Mouse (Mus musculus): ENCODE data around the gene Gprc5d. TPM values are rescaled to one million over a fixed set of nuclear protein-coding genes. Genes with fewer than 3 reads are reported as not detected.

Gprc5d gene
- polyA plus RNA-seq, 1 experiment from 2014 or later, result 0.18 TPM

- Histone ChIP-seq H3K9ac (replicated peaks) (no peak overlapping the region), H3K27me3 (peaks cover 7% of the 10 kb centered on the region; the same call in 1 of the 2 replicates), H3K4me2 (replicated peaks) (no peak overlapping the region), H3K4me1 (no peaks in the 10 kb centered on the region), H3K36me3 (no peaks in the 10 kb centered on the region), H3K4me3 (no peak overlapping the region), H3K9me3 (no peaks in the 10 kb centered on the region), H3K27ac (replicated peaks) (no peak overlapping the region)
- 77% methylated on average over 4 of the region's 4 CpGs for WGBS
- peak; percentile 51; the same call in 1 of the 2 replicates for ATAC-seq (ENCODE audit: low FRiP score, low read depth)
Observed at GRCm38 (mm10) chr6:135149722-135150121, 31.6 kb upstream of the Gprc5d start.

GRCm38 (mm10) chr6:135149175-135149574 lies 31.1 kb upstream of the Gprc5d start:
- no peak overlapping the region for H3K27ac ChIP-seq (replicated peaks)
- WGBS, result 82% methylated on average over 4 of the region's 4 CpGs
- no peaks in the 10 kb centered on the region for H3K36me3 ChIP-seq
- no peak for ATAC-seq (ENCODE audit: low FRiP score, low read depth)
- H3K9me3 ChIP-seq, result no peaks in the 10 kb centered on the region
- H3K4me3 ChIP-seq, result no peak overlapping the region
- H3K4me1 ChIP-seq, result no peaks in the 10 kb centered on the region
- no peak overlapping the region for H3K9ac ChIP-seq (replicated peaks)
- peaks cover 7% of the 10 kb centered on the region; the same call in 1 of the 2 replicates for H3K27me3 ChIP-seq
- H3K4me2 ChIP-seq (replicated peaks), result no peak overlapping the region

- H3K27me3 ChIP-seq, result peaks cover 7% of the 10 kb centered on the region; the same call in 1 of the 2 replicates
- no peak overlapping the region for H3K9ac ChIP-seq (replicated peaks)
- 0 out of 2 replicates have a peak, but pooled peaks have one; percentile 38 for ATAC-seq (ENCODE audit: low FRiP score, low read depth)
- no peak overlapping the region for H3K27ac ChIP-seq (replicated peaks)
- no peaks in the 10 kb centered on the region for H3K4me1 ChIP-seq
- no peaks in the 10 kb centered on the region for H3K9me3 ChIP-seq
- no peak overlapping the region for H3K4me3 ChIP-seq
- H3K4me2 ChIP-seq (replicated peaks), result no peak overlapping the region
- no peaks in the 10 kb centered on the region for H3K36me3 ChIP-seq
- WGBS, result 31% methylated on average over 1 of the region's 1 CpGs
Observed at GRCm38 (mm10) chr6:135148506-135148905, 30.4 kb upstream of the Gprc5d start.

- H3K36me3 ChIP-seq, result no peaks in the 10 kb centered on the region
- H3K27me3 ChIP-seq, result peaks cover 9% of the 10 kb centered on the region; the same call in 1 of the 2 replicates
- H3K9ac ChIP-seq (replicated peaks), result no peak overlapping the region
- no peak overlapping the region for H3K4me3 ChIP-seq
- no peaks in the 10 kb centered on the region for H3K9me3 ChIP-seq
- no peak overlapping the region for H3K4me2 ChIP-seq (replicated peaks)
- WGBS, result 92% methylated on average over 5 of the region's 5 CpGs
- ATAC-seq (ENCODE audit: low FRiP score, low read depth), result no peak
- H3K27ac ChIP-seq (replicated peaks), result no peak overlapping the region
- H3K4me1 ChIP-seq, result 0 out of 2 replicates have a peak, but pooled peaks cover 3% of the 10 kb centered on the region
Observed at GRCm38 (mm10) chr6:135145976-135146375, 27.9 kb upstream of the Gprc5d start.

- no peak overlapping the region for H3K27ac ChIP-seq (replicated peaks)
- H3K9me3 ChIP-seq, result no peaks in the 10 kb centered on the region
- no peak overlapping the region for H3K4me2 ChIP-seq (replicated peaks)
- H3K4me3 ChIP-seq, result no peak overlapping the region
- whole genome bisulfite sequencing, result 11% methylated on average over 3 of the region's 3 CpGs
- ATAC-seq (ENCODE audit: low FRiP score, low read depth), result peak; percentile 57; the same call in 1 of the 2 replicates
- H3K36me3 ChIP-seq, result no peaks in the 10 kb centered on the region
- H3K9ac ChIP-seq (replicated peaks), result no peak overlapping the region
- 0 out of 2 replicates have a peak, but pooled peaks cover 3% of the 10 kb centered on the region for H3K4me1 ChIP-seq
- H3K27me3 ChIP-seq, result peaks cover 9% of the 10 kb centered on the region; the same call in 1 of the 2 replicates
Observed at GRCm38 (mm10) chr6:135144516-135144915, 26.4 kb upstream of the Gprc5d start.

- Histone ChIP-seq H3K9ac (replicated peaks) (no peak overlapping the region), H3K4me2 (replicated peaks) (no peak overlapping the region), H3K4me1 (0 out of 2 replicates have a peak, but pooled peaks cover 3% of the 10 kb centered on the region), H3K36me3 (no peaks in the 10 kb centered on the region), H3K4me3 (no peak overlapping the region), H3K27ac (replicated peaks) (no peak overlapping the region), H3K9me3 (no peaks in the 10 kb centered on the region), H3K27me3 (peaks cover 6% of the 10 kb centered on the region; the same call in 1 of the 2 replicates)
- ATAC-seq (ENCODE audit: low FRiP score, low read depth), result no peak
- WGBS, result 97% methylated on average over 5 of the region's 5 CpGs
Observed at GRCm38 (mm10) chr6:135143151-135143550, 25.1 kb upstream of the Gprc5d start.

GRCm38 (mm10) chr6:135141451-135142147 lies 23.5 kb upstream of the Gprc5d start:
- no peak for ATAC-seq (ENCODE audit: low FRiP score, low read depth)
- Histone ChIP-seq H3K27ac (replicated peaks) (no peak overlapping the region), H3K4me2 (replicated peaks) (no peak overlapping the region), H3K4me1 (peaks cover 7% of the 10 kb centered on the region; the same call in 1 of the 2 replicates), H3K9me3 (no peaks in the 10 kb centered on the region), H3K4me3 (no peak overlapping the region), H3K9ac (replicated peaks) (no peak overlapping the region), H3K36me3 (no peaks in the 10 kb centered on the region), H3K27me3 (peaks cover 7% of the 10 kb centered on the region; the same call in 1 of the 2 replicates)
- WGBS, result 80% methylated on average over 16 of the region's 16 CpGs

- no peak overlapping the region for H3K4me2 ChIP-seq (replicated peaks)
- H3K27me3 ChIP-seq, result peaks cover 7% of the 10 kb centered on the region; the same call in 1 of the 2 replicates
- no peak overlapping the region for H3K4me3 ChIP-seq
- H3K9me3 ChIP-seq, result no peaks in the 10 kb centered on the region
- H3K27ac ChIP-seq (replicated peaks), result no peak overlapping the region
- H3K9ac ChIP-seq (replicated peaks), result no peak overlapping the region
- H3K4me1 ChIP-seq, result peaks cover 11% of the 10 kb centered on the region; the same call in 1 of the 2 replicates
- no peaks in the 10 kb centered on the region for H3K36me3 ChIP-seq
- 72% methylated on average over 14 of the region's 14 CpGs for WGBS
- no peak for ATAC-seq (ENCODE audit: low FRiP score, low read depth)
Observed at GRCm38 (mm10) chr6:135138746-135139145, 20.7 kb upstream of the Gprc5d start.

- Histone ChIP-seq H3K9ac (replicated peaks) (no peak overlapping the region), H3K36me3 (no peaks in the 10 kb centered on the region), H3K27ac (replicated peaks) (no peak overlapping the region), H3K4me1 (peaks cover 11% of the 10 kb centered on the region; the same call in 1 of the 2 replicates), H3K4me3 (no peak overlapping the region), H3K4me2 (replicated peaks) (no peak overlapping the region), H3K9me3 (no peaks in the 10 kb centered on the region), H3K27me3 (peaks cover 8% of the 10 kb centered on the region)
- WGBS, result 83% methylated on average over 7 of the region's 7 CpGs
- no peak for ATAC-seq (ENCODE audit: low FRiP score, low read depth)
Observed at GRCm38 (mm10) chr6:135138207-135138606, 20.1 kb upstream of the Gprc5d start.

GRCm38 (mm10) chr6:135137736-135138135 lies 19.7 kb upstream of the Gprc5d start:
- ATAC-seq (ENCODE audit: low FRiP score, low read depth), result no peak
- Histone ChIP-seq H3K27ac (replicated peaks) (no peak overlapping the region), H3K36me3 (no peaks in the 10 kb centered on the region), H3K4me3 (no peak overlapping the region), H3K27me3 (peaks cover 10% of the 10 kb centered on the region), H3K4me2 (replicated peaks) (no peak overlapping the region), H3K9ac (replicated peaks) (no peak overlapping the region), H3K9me3 (no peaks in the 10 kb centered on the region), H3K4me1 (peaks cover 11% of the 10 kb centered on the region; the same call in 1 of the 2 replicates)
- WGBS, result 87% methylated on average over 9 of the region's 9 CpGs

GRCm38 (mm10) chr6:135136439-135137161 lies 18.5 kb upstream of the Gprc5d start:
- no peaks in the 10 kb centered on the region for H3K9me3 ChIP-seq
- no peaks in the 10 kb centered on the region for H3K36me3 ChIP-seq
- H3K27me3 ChIP-seq, result peaks cover 10% of the 10 kb centered on the region
- peaks cover 11% of the 10 kb centered on the region; the same call in 1 of the 2 replicates for H3K4me1 ChIP-seq
- no peak overlapping the region for H3K27ac ChIP-seq (replicated peaks)
- WGBS, result 42% methylated on average over 11 of the region's 11 CpGs
- no peak; the same call in 1 of the 2 replicates for ATAC-seq (ENCODE audit: low FRiP score, low read depth)
- H3K4me2 ChIP-seq (replicated peaks), result no peak overlapping the region
- H3K4me3 ChIP-seq, result no peak overlapping the region
- H3K9ac ChIP-seq (replicated peaks), result no peak overlapping the region

GRCm38 (mm10) chr6:135135735-135136134 lies 17.7 kb upstream of the Gprc5d start:
- Histone ChIP-seq H3K9me3 (no peaks in the 10 kb centered on the region), H3K4me2 (replicated peaks) (no peak overlapping the region), H3K4me3 (no peak overlapping the region), H3K9ac (replicated peaks) (no peak overlapping the region), H3K27me3 (peaks cover 9% of the 10 kb centered on the region), H3K4me1 (peaks cover 9% of the 10 kb centered on the region; the same call in 1 of the 2 replicates), H3K36me3 (no peaks in the 10 kb centered on the region), H3K27ac (replicated peaks) (no peak overlapping the region)
- no peak for ATAC-seq (ENCODE audit: low FRiP score, low read depth)
- WGBS, result 87% methylated on average over 4 of the region's 4 CpGs
